Mouse (Mus musculus) limb, embryonic 14.5 days (tissue): Measurements from ENCODE around the gene Zdhhc22. TPM values are rescaled to one million over a fixed set of nuclear protein-coding genes. Genes with fewer than 3 reads are reported as not detected.
A peak's percentile ranks its signal among the peaks of the same experiment; 100 is the strongest.

Experiments used
- ATAC-seq: fragments of 200-750 bp; cut with Nextera tagmentation; 2 replicates; pipeline ENCODE4 v1.8.0; 2017; ENCODE audit warnings: low read depth, moderate number of reproducible peaks, moderate TSS enrichment; ENCODE audit not compliant: low FRiP score
- DNase-seq: peaks from one replicate; pipeline ENCODE4 v3.0.0-alpha.2; 2015; ENCODE audit warnings: low spot score
- H3K27ac ChIP-seq: fragments of 300-500 bp; sonication (generic); replicated peaks from 2 replicates; pipeline ENCODE4 v1.5.1; 2014; ENCODE audit warnings: low read depth, mild to moderate bottlenecking, low read length, moderate library complexity, mixed read lengths
- H3K27me3 ChIP-seq: fragments of 300-500 bp; sonication (generic); 2 replicates; pipeline ENCODE4 v1.6.1; 2014; ENCODE audit warnings: low read length, mixed read lengths; ENCODE audit not compliant: control insufficient read depth, insufficient read depth
- H3K36me3 ChIP-seq: fragments of 300-500 bp; sonication (generic); 2 replicates; pipeline ENCODE4 v1.6.1; 2014; ENCODE audit warnings: mild to moderate bottlenecking, low read length, moderate library complexity, mixed read lengths; ENCODE audit not compliant: control insufficient read depth, insufficient read depth
- H3K4me1 ChIP-seq: fragments of 300-500 bp; sonication (generic); 2 replicates; pipeline ENCODE4 v1.6.1; 2014; ENCODE audit warnings: antibody characterized with exemption, low read length, mixed read lengths; ENCODE audit not compliant: control insufficient read depth, insufficient read depth
- H3K4me2 ChIP-seq: fragments of 300-500 bp; sonication (generic); replicated peaks from 2 replicates; pipeline ENCODE4 v1.6.1; 2014; ENCODE audit warnings: low read depth, mild to moderate bottlenecking, low read length, moderate library complexity; ENCODE audit not compliant: severe bottlenecking
- H3K4me3 ChIP-seq: fragments of 300-500 bp; sonication (generic); replicated peaks from 2 replicates; pipeline ENCODE4 v1.5.1; 2014; ENCODE audit warnings: low read length
- H3K9ac ChIP-seq: fragments of 300-500 bp; sonication (generic); 2 replicates; pipeline ENCODE4 v1.6.1; 2014; ENCODE audit warnings: mild to moderate bottlenecking, low read depth, low read length, moderate library complexity; ENCODE audit not compliant: severe bottlenecking
- H3K9me3 ChIP-seq: fragments of 300-500 bp; sonication (generic); 2 replicates; pipeline ENCODE4 v1.6.1; 2016; ENCODE audit warnings: low read length; ENCODE audit not compliant: control insufficient read depth
- POLR2A ChIP-seq: fragments of 200-500 bp; IDR thresholded peaks from 2 replicates; pipeline ENCODE4 v1.8.0; 2012; ENCODE audit warnings: inconsistent platforms, mild to moderate bottlenecking, moderate library complexity, borderline replicate concordance; ENCODE audit not compliant: insufficient read depth, insufficient read length; ENCODE audit errors: extremely low read depth
- WGBS: fragments of 180-500 bp; shearing (Covaris S2); extraction: QIAGEN DNeasy Blood & Tissue Kit; methylation state at CpG from one replicate; pipeline ENCODE4 v1.1.7; 2014; 5-methylcytosine and 5-hydroxymethylcytosine counted together
- polyA plus RNA-seq, 2 experiments: library from polyadenylated mRNA; depleted of rRNA in 1 of 2; stranded (reverse) in 1 of 2; unstranded in 1 of 2; fragments of >200 nt; fragmentation: Nextera tagmentation in 1 of 2; extraction: Ambion mirVana in 1 of 2; gene quantifications; 2 replicates each; pipeline versions ENCODE4 v1.2.1 to v1.2.3; 2012 to 2014

Gene Zdhhc22
- polyA plus RNA-seq, 2 experiments, result 0.10 TPM; not detected in 1

- no peak overlapping the region for H3K4me3 ChIP-seq
- no peaks in the 10 kb centered on the region for H3K9me3 ChIP-seq
- no peaks in the 10 kb centered on the region for H3K4me1 ChIP-seq
- H3K9ac ChIP-seq, result no peak overlapping the region
- H3K4me2 ChIP-seq, result no peak overlapping the region
- H3K27me3 ChIP-seq, result peaks cover 17% of the 10 kb centered on the region; the same call in 1 of the 2 replicates
- TF ChIP-seq POLR2A, result no peak
- H3K36me3 ChIP-seq, result no peaks in the 10 kb centered on the region
- no peak overlapping the region for H3K27ac ChIP-seq
- ATAC-seq (no peak), DNase-seq (no peak)
- 52% methylated on average over 5 of the region's 5 CpGs for WGBS
These were observed 37.2 kb upstream of the Zdhhc22 start for GRCm38 (mm10) chr12:87027391-87027790.

- peaks cover 17% of the 10 kb centered on the region; the same call in 1 of the 2 replicates for H3K27me3 ChIP-seq
- no peak for ATAC-seq
- 0 out of 2 replicates have a peak overlapping the region, but pooled peaks have one; percentile 30 for H3K4me2 ChIP-seq
These were observed 36.6 kb upstream of the Zdhhc22 start for GRCm38 (mm10) chr12:87026871-87027240.

GRCm38 (mm10) chr12:87026109-87026870 is 36.1 kb upstream of the Zdhhc22 start:
- H3K27me3 ChIP-seq, result peaks cover 17% of the 10 kb centered on the region; the same call in 1 of the 2 replicates
- peak overlapping the region; percentile 30; the same call in 1 of the 2 replicates for H3K4me2 ChIP-seq
- no peak for ATAC-seq
- no peaks in the 10 kb centered on the region for H3K36me3 ChIP-seq
- H3K27ac ChIP-seq, result no peak overlapping the region
- H3K9me3 ChIP-seq, result no peaks in the 10 kb centered on the region
- no peak overlapping the region for H3K9ac ChIP-seq
- H3K4me3 ChIP-seq, result peak overlapping the region; percentile 13
- no peak for TF ChIP-seq POLR2A
- no peak for DNase-seq
- no peaks in the 10 kb centered on the region for H3K4me1 ChIP-seq
- 3% methylated on average over 29 of the region's 30 CpGs for WGBS

More at GRCm38 (mm10) chr12:87026871-87027240, 36.6 kb upstream of the Zdhhc22 start:
- H3K9ac ChIP-seq, result no peak overlapping the region
- DNase-seq, result no peak
- H3K9me3 ChIP-seq, result no peaks in the 10 kb centered on the region
- peak overlapping the region; percentile 13; the same call in 1 of the 2 replicates for H3K4me3 ChIP-seq
- no peaks in the 10 kb centered on the region for H3K36me3 ChIP-seq
- TF ChIP-seq POLR2A, result no peak
- H3K27ac ChIP-seq, result no peak overlapping the region
- no peaks in the 10 kb centered on the region for H3K4me1 ChIP-seq
- 15% methylated on average over 5 of the region's 8 CpGs for WGBS

GRCm38 (mm10) chr12:87023456-87023855 is 33.2 kb upstream of the Zdhhc22 start:
- Histone ChIP-seq H3K9ac (no peak overlapping the region), H3K27me3 (peaks cover 13% of the 10 kb centered on the region; the same call in 1 of the 2 replicates), H3K4me1 (no peaks in the 10 kb centered on the region), H3K36me3 (no peaks in the 10 kb centered on the region), H3K4me3 (no peak overlapping the region), H3K27ac (no peak overlapping the region), H3K4me2 (no peak overlapping the region), H3K9me3 (no peaks in the 10 kb centered on the region)
- ATAC-seq, result no peak
- no peak for DNase-seq
- no peak for TF ChIP-seq POLR2A
- 74% methylated on average over 3 of the region's 3 CpGs for WGBS

GRCm38 (mm10) chr12:87022006-87022405 is 31.8 kb upstream of the Zdhhc22 start:
- 69% methylated on average over 2 of the region's 2 CpGs for WGBS
- Histone ChIP-seq H3K27me3 (no peaks in the 10 kb centered on the region; the same call in 1 of the 2 replicates), H3K9me3 (no peaks in the 10 kb centered on the region), H3K4me1 (no peaks in the 10 kb centered on the region), H3K36me3 (no peaks in the 10 kb centered on the region), H3K4me2 (no peak overlapping the region), H3K9ac (no peak overlapping the region), H3K27ac (no peak overlapping the region), H3K4me3 (no peak overlapping the region)
- TF ChIP-seq POLR2A, result no peak
- DNase-seq (no peak), ATAC-seq (no peak)
